In the genomic region with DNA sequence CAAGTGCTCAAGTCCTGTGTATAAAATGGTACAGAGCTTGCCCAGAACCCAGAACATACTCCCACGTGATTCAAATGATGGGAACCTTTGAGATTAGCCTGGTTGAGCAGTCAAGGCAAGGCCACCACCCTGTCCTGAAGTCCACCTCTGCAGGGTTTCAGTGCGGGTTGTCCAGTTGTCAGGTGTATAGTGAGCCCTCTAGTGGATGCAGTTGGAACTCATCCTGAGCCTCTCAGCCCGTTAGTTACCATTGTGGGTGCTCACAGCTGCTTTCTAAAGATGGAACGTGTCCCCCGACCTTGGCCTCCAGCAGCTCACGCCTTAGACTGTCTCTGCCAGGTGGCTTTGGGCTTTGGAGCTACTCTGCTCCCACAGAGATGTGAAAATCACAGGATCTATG, we compare ENCODE assay signal across 10 mouse cellular contexts. TPM values are rescaled to one million over a fixed set of nuclear protein-coding genes. Genes with fewer than 3 reads are reported as not detected.
DNase-seq lines count a peak whose midpoint lies in the region; ATAC-seq lines count a peak whose summit lies in the region.
"Had no signal": no experiment of that assay in that cellular context is flagged by ENCODE, and none has a peak within 500 bp of the region (broad histone marks: within the 10 kb centered on the region; RNA-seq: fewer than 3 reads in every experiment).

No protein-coding gene starts in this region.

- DNase-seq in urinary bladder, postnatal 14 days (ENCODE audit: low spot score): peak; percentile 28
- DNase-seq in urinary bladder, adult 2 months (ENCODE audit: low spot score): no peak
- peak; percentile 67 for DNase-seq in embryonic facial prominence, embryonic 11.5 days (ENCODE audit: low spot score)
- DNase-seq in kidney, postnatal 25 days: peak; percentile 42 to 68
- DNase-seq in lung, postnatal 14 days: peak; percentile 29
- peak; percentile 7 for DNase-seq in thymus, postnatal 14 days

- 0 out of 2 replicates have a peak, but pooled peaks cover 3% of the 10 kb centered on the region for H3K27me3 ChIP-seq in forebrain, embryonic 12.5 days
- no peaks in the 10 kb centered on the region for H3K27me3 ChIP-seq in forebrain, embryonic 13.5 days
- H3K27me3 ChIP-seq in embryonic facial prominence, embryonic 11.5 days (ENCODE audit: control insufficient read depth, insufficient read depth, low read length): no peaks in the 10 kb centered on the region
- H3K27me3 ChIP-seq: heart, embryonic 15.5 days; neural tube, embryonic 12.5 days had no signal

- 17% methylated on average over 6 of the region's 6 CpGs for WGBS in forebrain, embryonic 12.5 days
- WGBS in forebrain, embryonic 13.5 days: 14% methylated on average over 6 of the region's 6 CpGs
- WGBS in embryonic facial prominence, embryonic 11.5 days: 11% methylated on average over 6 of the region's 6 CpGs

- no peak overlapping the region for H3K27ac ChIP-seq in forebrain, embryonic 12.5 days
- no peak overlapping the region for H3K27ac ChIP-seq in forebrain, embryonic 13.5 days
- no peak overlapping the region for H3K27ac ChIP-seq in embryonic facial prominence, embryonic 11.5 days (replicated peaks; ENCODE audit: low read depth, low read length)
- H3K27ac ChIP-seq: heart, embryonic 15.5 days; neural tube, embryonic 12.5 days had no signal

- H3K4me2 ChIP-seq in forebrain, embryonic 12.5 days: no peak overlapping the region
- no peak overlapping the region for H3K4me2 ChIP-seq in forebrain, embryonic 13.5 days
- no peak overlapping the region for H3K4me2 ChIP-seq in embryonic facial prominence, embryonic 11.5 days (ENCODE audit: low read depth, low read length)
- H3K4me2 ChIP-seq: heart, embryonic 15.5 days; neural tube, embryonic 12.5 days had no signal

- peak; percentile 44; the same call in 1 of the 2 replicates for ATAC-seq in forebrain, embryonic 12.5 days (ENCODE audit: low FRiP score)
- no peak for ATAC-seq in forebrain, embryonic 13.5 days
- peak; percentile 44; the same call in 1 of the 2 replicates for ATAC-seq in embryonic facial prominence, embryonic 11.5 days (replicated peaks; ENCODE audit: insufficient number of reproducible peaks, low FRiP score, low TSS enrichment, low read depth)

- H3K36me3 ChIP-seq in forebrain, embryonic 12.5 days (replicated peaks): no peaks in the 10 kb centered on the region
- no peaks in the 10 kb centered on the region for H3K36me3 ChIP-seq in forebrain, embryonic 13.5 days (ENCODE audit: poor library complexity, severe bottlenecking)
- H3K36me3 ChIP-seq in embryonic facial prominence, embryonic 11.5 days (replicated peaks; ENCODE audit: control insufficient read depth, insufficient read depth, low read depth, low read length): no peaks in the 10 kb centered on the region
- H3K36me3 ChIP-seq: heart, embryonic 15.5 days; neural tube, embryonic 12.5 days had no signal

- H3K4me1 ChIP-seq in forebrain, embryonic 12.5 days: no peaks in the 10 kb centered on the region
- no peaks in the 10 kb centered on the region for H3K4me1 ChIP-seq in forebrain, embryonic 13.5 days
- H3K4me1 ChIP-seq in embryonic facial prominence, embryonic 11.5 days (ENCODE audit: control insufficient read depth, insufficient read depth, low read length): no peaks in the 10 kb centered on the region
- H3K4me1 ChIP-seq: heart, embryonic 15.5 days; neural tube, embryonic 12.5 days had no signal

- no peaks in the 10 kb centered on the region for H3K9me3 ChIP-seq in forebrain, embryonic 12.5 days
- no peaks in the 10 kb centered on the region for H3K9me3 ChIP-seq in forebrain, embryonic 13.5 days (replicated peaks)
- H3K9me3 ChIP-seq in embryonic facial prominence, embryonic 11.5 days (replicated peaks; ENCODE audit: control insufficient read depth, low read length): no peaks in the 10 kb centered on the region
- H3K9me3 ChIP-seq: heart, embryonic 15.5 days; neural tube, embryonic 12.5 days had no signal

- no peak overlapping the region for H3K9ac ChIP-seq in forebrain, embryonic 12.5 days
- no peak overlapping the region for H3K9ac ChIP-seq in forebrain, embryonic 13.5 days
- H3K9ac ChIP-seq in embryonic facial prominence, embryonic 11.5 days (replicated peaks; ENCODE audit: low read length): no peak overlapping the region
- H3K9ac ChIP-seq: heart, embryonic 15.5 days; neural tube, embryonic 12.5 days had no signal

- no peak overlapping the region for H3K4me3 ChIP-seq in forebrain, embryonic 12.5 days (replicated peaks)
- no peak overlapping the region for H3K4me3 ChIP-seq in forebrain, embryonic 13.5 days
- H3K4me3 ChIP-seq in embryonic facial prominence, embryonic 11.5 days (ENCODE audit: low read depth, low read length): no peak overlapping the region
- H3K4me3 ChIP-seq: heart, embryonic 15.5 days; neural tube, embryonic 12.5 days had no signal

RNA-seq across cellular contexts. Expression of gene Ptprt, which starts 21.7 kb away (rescaled TPM):
- polyA plus RNA-seq in forebrain, embryonic 12.5 days (2016; fragmentation: Nextera tagmentation; extraction: Ambion mirVana): 1.2 and 1.9 TPM in 2 replicates
- 1.7 and 2.1 TPM in 2 replicates for polyA plus RNA-seq in forebrain, embryonic 13.5 days (2015; fragmentation: Nextera tagmentation; extraction: Ambion mirVana)
- polyA plus RNA-seq in urinary bladder, adult 2 months (2012; rRNA removed): 0.25 and 0.49 TPM in 2 replicates
- 0.82 and 1.00 TPM in 2 replicates for polyA plus RNA-seq in embryonic facial prominence, embryonic 11.5 days (2014; fragmentation: Nextera tagmentation; extraction: Ambion mirVana)
